Mouse (Mus musculus) lung, adult 2 months (tissue): ENCODE measurements around the gene C77080. TPM values are rescaled to one million over a fixed set of nuclear protein-coding genes. Genes with fewer than 3 reads are reported as not detected.

Experiments
- DNase-seq: peaks from one replicate; pipeline ENCODE4 v3.0.0; 2022
- H3K4me1 ChIP-seq: fragments of 200-500 bp; 2 replicates; pipeline ENCODE4 v1.6.1; 2011; ENCODE audit warnings: low read length; ENCODE audit not compliant: control insufficient read depth, insufficient read depth
- H3K4me3 ChIP-seq: fragments of 200-500 bp; replicated peaks from 2 replicates; pipeline ENCODE3; 2011; ENCODE audit warnings: low read depth, mild to moderate bottlenecking, control low read depth, low read length; ENCODE audit errors: extremely low read depth
- CTCF ChIP-seq: fragments of 200-500 bp; IDR thresholded peaks from 2 replicates; pipeline ENCODE4 v1.5.1; 2011; ENCODE audit warnings: mild to moderate bottlenecking, low read length, control low read depth; ENCODE audit not compliant: insufficient read depth
- POLR2A ChIP-seq: fragments of 200-500 bp; IDR thresholded peaks from 2 replicates; pipeline ENCODE4 v1.6.1; 2011; ENCODE audit warnings: low read depth, mild to moderate bottlenecking, control low read depth, low read length, borderline replicate concordance; ENCODE audit errors: extremely low read depth
- WGBS: fragments of 180-500 bp; shearing (Covaris S2); methylation state at CpG from one replicate; pipeline ENCODE4 v1.1.7; 2018; 5-methylcytosine and 5-hydroxymethylcytosine counted together
- polyA plus RNA-seq: library from polyadenylated mRNA; depleted of rRNA; stranded (reverse); fragments of >200 nt; gene quantifications from 2 replicates; pipeline ENCODE4 v1.2.3, GENCODE M21; 2012; rRNA removed

C77080 gene
- 47.1 and 50.1 TPM in 2 replicates for polyA plus RNA-seq

DNA sequence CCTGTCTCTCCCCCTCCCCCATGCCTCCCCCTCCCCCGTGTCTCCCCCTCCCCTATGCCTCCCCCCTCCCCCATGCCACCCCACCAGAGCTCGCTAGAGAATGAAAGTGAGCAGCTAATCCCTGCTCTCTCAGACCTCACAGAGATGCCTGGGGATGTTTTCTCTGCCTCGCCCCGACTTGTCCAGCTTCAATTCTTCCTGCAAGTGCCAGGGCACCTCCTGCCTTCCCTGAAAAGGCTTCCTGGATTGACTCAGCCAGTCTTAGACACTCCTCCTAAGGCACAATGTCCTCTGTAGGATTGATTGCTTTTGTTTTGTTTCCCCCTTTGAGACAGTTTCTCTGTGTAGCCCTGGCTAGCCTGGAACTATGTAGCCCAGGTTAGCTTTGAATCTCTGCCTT lies at the start of gene C77080:
TSS of gene C77080 (minus strand) at position 209 of the 400 bp plus-strand sequence.
- Histone ChIP-seq H3K4me1 (peaks cover 19% of the 10 kb centered on the region), H3K4me3 (no peak within 1 kb of the TSS)
- no peak for DNase-seq
- WGBS = 37% methylated on average over 4 of the region's 4 CpGs
- TF ChIP-seq POLR2A = no peak
- TF ChIP-seq CTCF = no peak

DNA sequence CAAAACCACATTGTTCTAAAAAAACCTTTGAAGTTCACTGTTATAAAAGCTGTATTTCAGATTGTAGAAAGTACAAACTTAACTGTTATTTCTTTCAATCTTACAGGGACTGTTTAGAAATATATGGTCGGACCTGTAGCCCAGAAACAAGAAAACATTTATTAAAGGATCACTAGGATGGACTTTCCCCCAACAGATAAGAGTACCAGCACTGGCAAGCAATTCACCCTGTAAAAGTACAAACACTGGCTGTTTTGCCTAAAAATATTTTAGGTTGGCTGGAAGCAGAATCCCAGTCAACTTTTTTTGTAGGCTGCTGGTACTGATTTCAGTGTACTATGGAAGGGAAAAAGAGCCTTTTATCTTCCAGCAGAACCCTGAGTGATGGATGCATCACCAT lies 46.7 kb upstream of the C77080 start:
- H3K4me1 ChIP-seq = no peaks in the 10 kb centered on the region
- H3K4me3 ChIP-seq = no peak overlapping the region
- WGBS = 90% methylated on average over 1 of the region's 1 CpGs
- TF ChIP-seq CTCF (no peak), POLR2A (no peak)
- DNase-seq = no peak

DNA sequence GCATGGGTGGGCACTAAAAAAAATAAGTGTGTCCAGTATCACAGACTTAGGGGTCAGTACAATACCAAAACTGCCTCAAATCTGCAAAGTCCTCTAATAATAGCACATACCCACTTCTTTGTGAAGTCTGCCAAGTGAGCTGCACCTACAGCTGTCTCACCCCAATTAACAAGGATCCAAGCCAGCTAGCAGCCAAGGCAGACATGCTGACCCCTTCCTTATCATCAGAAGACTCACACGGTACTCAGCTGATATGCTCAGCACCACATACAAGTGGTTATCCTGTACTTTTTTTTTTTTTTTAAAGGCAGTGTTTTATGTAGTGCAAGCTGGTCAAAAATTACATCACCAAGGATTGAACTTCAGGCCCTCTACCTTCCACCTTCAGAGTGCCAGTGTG lies 43.1 kb upstream of the C77080 start:
- no peaks in the 10 kb centered on the region for H3K4me1 ChIP-seq
- WGBS = 46% methylated on average over 1 of the region's 1 CpGs
- no peak for DNase-seq

DNA sequence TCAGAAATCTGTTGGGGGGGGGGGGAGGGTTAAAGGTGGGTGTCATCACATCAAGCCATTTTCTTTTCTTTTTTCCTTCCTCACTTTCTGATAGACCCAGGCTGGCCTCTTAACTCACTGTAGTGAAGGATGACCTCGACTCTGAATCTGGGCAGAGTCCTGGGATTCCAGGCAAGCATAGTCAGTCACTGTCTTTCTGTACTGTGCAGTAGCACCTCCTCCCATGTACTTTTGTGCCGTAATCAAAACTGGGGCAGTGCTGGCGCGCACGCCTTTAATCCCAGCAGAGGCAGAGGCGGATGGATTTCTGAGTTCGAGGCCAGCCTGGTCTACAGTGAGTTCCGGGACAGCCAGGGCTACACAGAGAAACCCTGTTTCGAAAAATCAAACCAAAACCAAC lies 42.6 kb upstream of the C77080 start:
- no peaks in the 10 kb centered on the region for H3K4me1 ChIP-seq
- WGBS = 78% methylated on average over 9 of the region's 9 CpGs
- H3K4me3 ChIP-seq = no peak overlapping the region
- no peak for DNase-seq
- TF ChIP-seq POLR2A = no peak
- TF ChIP-seq CTCF = no peak

More for the DNA sequence above, 43.1 kb upstream of the C77080 start:
- no peak for TF ChIP-seq POLR2A
- no peak for TF ChIP-seq CTCF
- H3K4me3 ChIP-seq = no peak overlapping the region

DNA sequence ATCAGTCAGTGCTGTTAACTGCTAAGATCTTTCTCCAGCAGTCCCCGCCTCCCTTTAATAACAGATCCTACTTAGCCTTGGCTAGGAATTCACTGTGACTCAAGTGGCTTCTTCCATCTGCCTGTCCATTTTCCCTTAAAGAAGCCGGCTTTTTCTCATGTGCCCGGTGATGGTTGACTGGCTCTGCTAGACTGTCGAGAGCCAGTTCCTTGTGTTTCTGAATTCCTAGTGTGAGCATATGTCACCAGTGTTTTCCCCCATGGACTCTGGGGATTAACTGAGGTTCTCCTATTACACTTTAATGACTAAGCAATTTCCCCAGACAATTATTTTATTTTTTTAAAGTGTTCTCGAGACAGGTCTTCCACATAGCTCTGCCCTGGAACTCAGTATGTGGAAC lies 42.2 kb upstream of the C77080 start:
- Histone ChIP-seq H3K4me1 (no peaks in the 10 kb centered on the region), H3K4me3 (no peak overlapping the region)
- TF ChIP-seq POLR2A (no peak), CTCF (no peak)
- DNase-seq = no peak
- 71% methylated on average over 5 of the region's 5 CpGs for WGBS

DNA sequence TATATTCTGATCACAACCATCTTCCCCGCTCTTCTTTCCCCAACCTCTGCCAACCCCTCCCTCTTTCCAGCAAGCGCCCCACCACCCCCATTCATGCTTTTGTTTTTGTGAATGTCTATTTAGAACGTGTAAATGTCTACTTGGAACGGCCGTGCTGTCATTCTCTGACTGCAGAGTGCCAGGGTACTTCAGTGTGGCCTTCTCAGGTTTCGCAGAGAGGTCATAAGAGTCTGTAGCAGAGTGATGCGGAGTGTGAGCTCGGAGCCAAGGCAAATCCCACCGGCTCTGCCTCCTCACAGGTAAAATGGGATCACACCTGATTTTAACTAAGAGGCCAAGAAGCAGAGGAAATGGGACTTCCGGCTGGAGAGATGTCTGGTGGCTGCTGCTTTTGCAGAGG lies 37.9 kb upstream of the C77080 start:
- no peak for DNase-seq
- Histone ChIP-seq H3K4me3 (no peak overlapping the region), H3K4me1 (no peaks in the 10 kb centered on the region; the same call in 1 of the 2 replicates)
- no peak for TF ChIP-seq CTCF
- TF ChIP-seq POLR2A = no peak
- WGBS = 50% methylated on average over 10 of the region's 10 CpGs

DNA sequence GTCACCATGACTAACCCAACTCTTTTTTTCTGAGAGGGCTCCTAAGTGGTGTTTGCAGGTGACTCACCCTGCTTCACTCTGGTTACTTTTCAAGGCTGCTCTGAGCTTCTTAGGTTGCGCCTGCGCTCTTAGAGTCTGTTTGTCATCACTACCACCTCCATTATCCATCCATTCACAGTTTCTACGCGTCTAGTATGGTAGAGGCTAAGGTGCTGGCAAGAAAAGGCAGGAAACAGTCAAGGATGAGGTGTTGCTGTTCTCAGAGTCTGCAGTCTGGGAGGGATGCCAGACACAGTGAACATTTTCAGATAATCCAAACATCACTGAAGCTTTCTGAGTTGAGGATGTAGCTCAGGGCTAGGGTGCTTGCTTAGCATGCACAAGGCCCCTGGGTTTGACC lies 36.5 kb upstream of the C77080 start:
- Histone ChIP-seq H3K4me3 (no peak overlapping the region), H3K4me1 (no peaks in the 10 kb centered on the region; the same call in 1 of the 2 replicates)
- no peak for TF ChIP-seq POLR2A
- TF ChIP-seq CTCF = no peak
- WGBS = 50% methylated on average over 4 of the region's 4 CpGs
- no peak for DNase-seq

DNA sequence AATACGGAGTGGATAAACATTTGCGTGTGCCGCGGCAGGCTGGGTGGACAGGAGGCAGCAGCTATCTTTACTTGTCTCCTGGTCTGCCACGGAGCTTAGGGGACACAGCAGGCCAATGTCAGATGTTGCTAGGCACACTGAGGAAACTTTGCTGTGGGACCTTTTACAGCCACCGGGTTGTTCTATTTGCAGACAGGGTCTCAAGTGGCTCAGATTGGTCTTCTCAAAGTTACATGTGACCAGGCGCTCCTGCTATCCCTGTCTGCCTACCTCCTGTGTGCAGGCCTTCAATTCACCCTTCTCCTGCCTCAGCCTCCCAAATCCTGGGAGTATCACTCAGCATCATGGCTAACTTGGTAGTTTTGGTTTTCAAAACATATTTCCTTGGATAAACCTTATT lies 34.9 kb upstream of the C77080 start:
- Histone ChIP-seq H3K4me3 (no peak overlapping the region), H3K4me1 (no peaks in the 10 kb centered on the region; the same call in 1 of the 2 replicates)
- 64% methylated on average over 7 of the region's 7 CpGs for WGBS
- TF ChIP-seq POLR2A (no peak), CTCF (no peak)
- no peak for DNase-seq

DNA sequence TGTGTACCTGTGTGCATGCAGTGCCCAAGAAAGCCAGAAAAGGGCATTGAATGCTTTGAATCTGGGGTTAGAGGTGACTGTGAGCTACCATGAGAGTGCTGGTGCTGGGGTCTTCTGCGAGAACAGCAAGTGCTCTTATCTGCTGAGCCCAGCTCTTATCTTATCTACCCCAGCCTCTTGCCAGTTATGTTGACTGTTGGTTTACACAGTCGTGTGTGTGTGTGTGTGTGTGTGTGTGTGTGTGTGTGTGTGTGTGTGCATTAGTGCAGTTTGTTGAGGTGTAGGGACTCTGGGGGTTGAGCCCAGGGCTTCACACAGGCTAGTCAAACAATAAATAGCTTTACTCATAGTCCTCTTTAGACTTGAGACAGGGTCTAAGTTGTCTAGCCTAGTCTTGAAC lies 34.0 kb upstream of the C77080 start:
- 16% methylated on average over 2 of the region's 2 CpGs for WGBS
- Histone ChIP-seq H3K4me3 (no peak overlapping the region), H3K4me1 (no peaks in the 10 kb centered on the region; the same call in 1 of the 2 replicates)
- no peak for DNase-seq
- no peak for TF ChIP-seq POLR2A
- TF ChIP-seq CTCF = no peak

DNA sequence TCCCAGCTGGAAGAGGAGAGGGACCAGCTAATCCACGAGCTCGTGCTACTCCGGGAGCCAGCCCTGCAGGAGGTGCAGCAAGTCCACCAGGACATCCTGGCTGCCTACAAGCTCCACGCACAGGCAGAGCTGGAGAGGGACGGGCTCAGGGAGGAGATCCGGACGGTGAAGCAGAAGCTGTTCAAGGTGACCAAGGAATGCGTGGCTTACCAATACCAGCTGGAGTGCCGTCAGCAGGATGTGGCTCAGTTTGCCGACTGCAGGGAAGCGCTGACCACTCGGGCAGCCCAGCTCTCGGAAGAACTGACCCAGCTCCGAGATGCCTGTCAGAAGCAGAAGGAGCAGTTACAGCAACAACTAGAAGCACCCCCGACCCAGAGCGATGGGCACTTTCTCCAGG lies 32.5 kb upstream of the C77080 start:
- DNase-seq = no peak
- Histone ChIP-seq H3K4me1 (no peaks in the 10 kb centered on the region; the same call in 1 of the 2 replicates), H3K4me3 (no peak overlapping the region)
- TF ChIP-seq POLR2A = no peak
- TF ChIP-seq CTCF = no peak
- 42% methylated on average over 16 of the region's 16 CpGs for WGBS
